Mouse (Mus musculus): ENCODE measurements around the gene Evl.

- TF ChIP-seq CTCF (conservative IDR thresholded peaks at IDR 0.05 in 1 of 2, IDR thresholded peaks at IDR 0.05 in 1 of 2; ENCODE audit: low read depth in 2 of 2, low read length in 2 of 2) = no peak
- no peak for TF ChIP-seq JUND (conservative IDR thresholded peaks at IDR 0.05; ENCODE audit: low read depth, low read length)
- TF ChIP-seq MAX (IDR thresholded peaks at IDR 0.05; ENCODE audit: low read length) = no peak
Observed at GRCm38 (mm10) chr12:108672908-108673307, 118.4 kb downstream of the Evl start.
